Mouse (Mus musculus) intestine, postnatal 0 days (tissue): Measurements from ENCODE around the gene Prim2. TPM values are rescaled to one million over a fixed set of nuclear protein-coding genes. Genes with fewer than 3 reads are reported as not detected.

Experiments
- ATAC-seq: fragments of 200-750 bp; cut with Nextera tagmentation; 2 replicates; pipeline ENCODE4 v1.8.0; 2017; ENCODE audit warnings: mild to moderate bottlenecking, moderate TSS enrichment, moderate library complexity
- H3K27ac ChIP-seq: fragments of 300-500 bp; sonication (generic); 2 replicates; pipeline ENCODE4 v1.5.1; 2014; ENCODE audit warnings: mild to moderate bottlenecking, low read depth, low read length, moderate library complexity
- H3K27me3 ChIP-seq: fragments of 300-500 bp; sonication (generic); replicated peaks from 2 replicates; pipeline ENCODE4 v1.6.1; 2014; ENCODE audit warnings: low read length, mixed read lengths; ENCODE audit not compliant: control insufficient read depth, insufficient read depth
- H3K36me3 ChIP-seq: fragments of 300-500 bp; sonication (generic); 2 replicates; pipeline ENCODE4 v1.6.1; 2014; ENCODE audit warnings: mild to moderate bottlenecking, moderate library complexity; ENCODE audit not compliant: control insufficient read depth, insufficient read depth
- H3K4me1 ChIP-seq: fragments of 300-500 bp; sonication (generic); replicated peaks from 2 replicates; pipeline ENCODE4 v1.6.1; 2014; ENCODE audit warnings: antibody characterized with exemption, low read length, mixed read lengths; ENCODE audit not compliant: control insufficient read depth, insufficient read depth
- H3K4me2 ChIP-seq: fragments of 300-500 bp; sonication (generic); replicated peaks from 2 replicates; pipeline ENCODE4 v1.6.1; 2014; ENCODE audit warnings: low read depth, mild to moderate bottlenecking, moderate library complexity
- H3K4me3 ChIP-seq: fragments of 300-500 bp; sonication (generic); 2 replicates; pipeline ENCODE4 v1.5.1; 2014; ENCODE audit warnings: low read depth, low read length
- H3K9ac ChIP-seq: fragments of 300-500 bp; sonication (generic); 2 replicates; pipeline ENCODE4 v1.6.1; 2014; ENCODE audit warnings: mild to moderate bottlenecking, low read depth, low read length
- H3K9me3 ChIP-seq: fragments of 300-500 bp; sonication (generic); 2 replicates; pipeline ENCODE4 v1.6.1; 2016; ENCODE audit warnings: mixed run types; ENCODE audit not compliant: control insufficient read depth
- CTCF ChIP-seq: sonication (generic); IDR thresholded peaks from 2 replicates; pipeline ENCODE4 v1.5.1; 2016; ENCODE audit warnings: low read depth, mild to moderate bottlenecking, control low read depth, antibody characterized with exemption, moderate library complexity
- WGBS: fragments of 180-500 bp; shearing (Covaris S2); extraction: QIAGEN DNeasy Blood & Tissue Kit; methylation state at CpG from one replicate; pipeline ENCODE4 v1.1.7; 2014; 5-methylcytosine and 5-hydroxymethylcytosine counted together
- polyA plus RNA-seq: library from polyadenylated mRNA; unstranded; fragments of >200 nt; fragmentation: Nextera tagmentation; extraction: Ambion mirVana; gene quantifications from 2 replicates; pipeline ENCODE4 v1.2.1, GENCODE M21; 2015

The Prim2 gene
- polyA plus RNA-seq, 1 experiment from 2014 or later, result 8.8 TPM

DNA sequence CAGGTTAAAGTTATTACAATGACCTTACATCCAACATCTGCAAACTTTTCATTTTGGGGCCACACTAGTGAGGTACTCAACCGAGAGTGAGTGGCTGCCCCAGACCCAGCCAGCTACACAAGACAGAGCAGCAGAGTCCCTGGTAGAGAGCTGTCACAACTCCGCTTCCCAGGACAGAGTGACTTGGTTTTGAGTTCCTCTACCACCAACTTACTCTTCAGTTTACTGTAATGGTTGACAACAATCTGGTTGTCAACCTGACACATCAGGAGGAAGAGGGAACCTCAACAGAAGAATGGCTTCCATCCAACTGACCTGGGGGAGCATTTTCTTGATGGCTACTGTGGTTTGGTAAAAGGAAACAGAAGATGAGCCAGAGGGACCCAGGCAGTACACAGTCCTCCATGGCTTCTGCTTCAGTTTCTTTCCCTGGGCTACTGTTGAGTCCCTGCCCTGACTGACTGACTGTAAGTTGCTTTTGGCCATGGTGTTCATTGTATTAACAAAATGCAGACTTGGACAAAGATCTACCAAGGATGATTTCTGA is 134.4 kb downstream of the Prim2 start:
- H3K27ac ChIP-seq, result no peak overlapping the region
- H3K4me2 ChIP-seq, result no peak overlapping the region
- ATAC-seq, result no peak
- no peak overlapping the region for H3K9ac ChIP-seq
- no peaks in the 10 kb centered on the region for H3K4me1 ChIP-seq
- H3K36me3 ChIP-seq, result no peaks in the 10 kb centered on the region
- TF ChIP-seq CTCF, result no peak
- no peak overlapping the region for H3K4me3 ChIP-seq
- 96% methylated on average over 2 of the region's 2 CpGs for WGBS
- no peaks in the 10 kb centered on the region for H3K27me3 ChIP-seq
- H3K9me3 ChIP-seq, result no peaks in the 10 kb centered on the region

DNA sequence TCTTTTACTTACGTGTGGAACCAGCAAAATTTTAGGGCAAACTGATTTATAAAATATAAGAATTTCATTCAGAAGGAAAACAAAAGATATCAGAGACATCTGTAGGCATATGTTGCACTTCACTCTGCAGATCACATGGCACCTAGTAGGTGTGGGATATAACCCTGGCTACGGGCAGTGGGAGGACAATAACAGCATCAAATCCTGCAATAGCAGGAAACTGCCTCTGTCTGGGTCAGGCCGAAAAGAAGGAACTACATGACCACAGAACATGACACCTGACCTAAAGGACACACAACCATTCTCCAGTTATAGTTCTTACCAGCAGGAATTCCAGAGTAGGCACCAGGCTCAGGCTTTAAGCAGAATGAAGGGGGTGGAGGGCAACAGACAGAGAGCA is 137.7 kb downstream of the Prim2 start:
- no peak for TF ChIP-seq CTCF
- H3K4me2 ChIP-seq, result no peak overlapping the region
- H3K4me3 ChIP-seq, result no peak overlapping the region
- H3K27me3 ChIP-seq, result no peaks in the 10 kb centered on the region
- no peak for ATAC-seq
- no peaks in the 10 kb centered on the region for H3K9me3 ChIP-seq
- H3K9ac ChIP-seq, result no peak overlapping the region
- no peaks in the 10 kb centered on the region for H3K4me1 ChIP-seq
- H3K27ac ChIP-seq, result no peak overlapping the region
- WGBS, result 88% methylated on average over 3 of the region's 3 CpGs
- H3K36me3 ChIP-seq, result no peaks in the 10 kb centered on the region

DNA sequence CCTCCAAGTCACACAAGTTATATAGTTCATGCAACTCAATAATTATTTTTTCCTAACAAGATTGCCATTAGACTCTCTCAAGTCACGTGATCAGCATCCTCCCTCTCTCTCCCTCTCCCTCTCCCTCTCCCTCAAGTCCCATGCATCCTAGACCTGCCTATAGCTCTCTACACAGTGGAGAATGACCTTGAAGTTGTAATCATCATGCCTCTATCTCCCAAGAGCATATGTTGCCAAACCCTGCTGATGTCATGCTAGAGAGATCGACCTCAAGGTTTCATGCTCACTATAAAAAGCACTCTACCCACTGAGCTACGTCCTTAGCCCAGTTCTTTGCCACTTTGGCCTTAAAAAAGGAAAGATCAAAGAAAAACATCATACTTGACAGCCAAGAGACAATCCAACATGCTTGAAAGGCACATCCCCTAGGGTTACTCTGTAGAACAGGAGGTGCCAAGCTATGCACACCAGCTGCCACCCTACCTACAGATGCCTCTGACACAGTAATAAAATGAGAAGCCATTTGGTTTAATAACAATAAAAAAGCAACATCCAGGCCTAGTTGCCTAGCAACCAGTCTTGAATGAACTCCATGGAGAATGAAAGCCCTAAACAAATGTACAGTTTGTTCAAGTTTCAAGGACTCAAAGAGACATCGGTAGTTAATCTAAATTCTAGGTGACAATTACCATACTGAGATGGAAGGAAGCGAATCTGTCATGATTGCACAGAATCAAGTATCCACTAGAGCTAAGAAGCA is 138.3 kb downstream of the Prim2 start:
- no peak overlapping the region for H3K4me2 ChIP-seq
- TF ChIP-seq CTCF, result no peak
- no peaks in the 10 kb centered on the region for H3K36me3 ChIP-seq
- 87% methylated on average over 5 of the region's 5 CpGs for WGBS
- no peak for ATAC-seq
- H3K9me3 ChIP-seq, result no peaks in the 10 kb centered on the region
- H3K4me3 ChIP-seq, result no peak overlapping the region
- no peaks in the 10 kb centered on the region for H3K4me1 ChIP-seq
- no peak overlapping the region for H3K27ac ChIP-seq
- no peaks in the 10 kb centered on the region for H3K27me3 ChIP-seq
- H3K9ac ChIP-seq, result no peak overlapping the region

DNA sequence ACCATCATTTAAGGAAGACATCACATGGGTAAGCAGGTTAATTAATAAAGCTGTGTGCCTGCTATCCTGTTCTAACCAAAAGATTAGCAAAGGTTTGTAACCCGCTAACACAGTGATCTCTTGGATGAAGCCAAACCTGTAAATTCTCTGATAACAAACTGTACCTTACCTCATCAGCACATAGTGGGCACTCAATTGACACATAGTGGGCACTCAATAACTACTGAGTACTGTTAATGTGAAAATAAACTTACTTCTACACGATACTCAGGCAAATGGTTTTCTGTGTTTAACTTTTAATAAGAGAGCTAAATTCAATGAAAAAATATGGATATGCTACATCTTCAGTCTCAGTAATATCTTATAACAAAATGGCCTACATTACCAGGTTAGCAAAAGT is 139.1 kb downstream of the Prim2 start:
- Histone ChIP-seq H3K9ac (no peak overlapping the region), H3K9me3 (no peaks in the 10 kb centered on the region), H3K4me3 (no peak overlapping the region), H3K4me1 (no peaks in the 10 kb centered on the region), H3K36me3 (no peaks in the 10 kb centered on the region), H3K27me3 (no peaks in the 10 kb centered on the region), H3K4me2 (no peak overlapping the region), H3K27ac (no peak overlapping the region)
- 93% methylated on average over 2 of the region's 2 CpGs for WGBS
- no peak for ATAC-seq
- no peak for TF ChIP-seq CTCF

DNA sequence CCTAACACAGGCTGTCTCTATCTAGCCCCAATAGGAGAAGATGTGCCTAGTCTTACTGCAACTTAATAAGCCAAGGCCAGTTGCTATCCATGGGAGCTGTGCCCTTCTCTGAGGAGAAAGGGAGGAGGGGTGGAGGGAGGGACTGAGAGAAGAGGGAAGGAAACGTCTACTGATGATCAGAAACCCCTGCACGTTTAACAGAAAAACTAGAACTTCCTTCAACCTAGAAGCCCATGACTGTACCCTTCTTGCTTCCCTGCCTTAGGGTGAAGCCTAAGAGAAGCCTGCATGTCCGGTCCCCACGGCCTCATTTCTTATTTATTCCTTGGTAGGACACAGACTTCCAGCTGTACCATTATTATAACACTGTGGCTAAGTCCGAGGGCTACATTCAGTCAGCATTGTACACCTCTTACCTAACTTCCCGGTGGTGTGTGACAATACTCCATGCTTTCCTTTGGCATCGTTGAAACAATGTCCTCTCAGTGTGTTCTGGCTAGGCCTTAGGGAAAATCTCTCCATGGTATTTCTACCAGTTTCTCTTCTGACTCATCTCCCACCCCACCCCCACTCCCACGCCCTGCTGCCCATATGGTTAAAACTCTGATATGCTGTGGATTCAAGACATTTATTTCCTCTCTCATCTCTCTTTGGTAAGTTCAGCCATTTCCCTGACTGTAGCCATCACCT is 139.9 kb downstream of the Prim2 start:
- 81% methylated on average over 8 of the region's 8 CpGs for WGBS
- no peak for TF ChIP-seq CTCF
- Histone ChIP-seq H3K9me3 (no peaks in the 10 kb centered on the region), H3K4me1 (no peaks in the 10 kb centered on the region), H3K4me3 (no peak overlapping the region), H3K27ac (no peak overlapping the region), H3K4me2 (no peak overlapping the region), H3K27me3 (no peaks in the 10 kb centered on the region), H3K9ac (no peak overlapping the region), H3K36me3 (no peaks in the 10 kb centered on the region)
- ATAC-seq, result no peak

DNA sequence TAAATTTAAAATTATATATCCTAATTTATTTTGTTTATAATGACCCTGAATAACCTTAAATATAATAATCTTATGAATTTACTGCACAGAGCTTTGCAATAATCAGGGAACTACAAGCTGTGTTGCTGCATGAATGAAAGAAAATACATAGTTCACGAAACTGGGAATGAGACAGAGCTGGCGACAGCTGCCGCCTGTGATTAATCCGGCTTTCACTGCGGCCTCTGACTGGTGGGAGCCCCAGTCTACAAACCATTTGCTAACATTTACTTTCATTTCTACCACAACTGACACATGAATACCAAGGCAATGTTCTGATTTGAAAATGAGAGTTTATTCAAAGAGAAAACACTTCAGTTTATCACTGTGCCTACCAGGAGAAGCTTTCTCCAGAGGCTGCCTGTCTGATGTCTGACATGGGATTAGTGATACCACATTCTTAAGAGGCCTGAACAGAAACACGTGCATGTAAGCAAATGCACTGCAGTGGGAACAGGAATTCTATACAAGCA is 142.2 kb downstream of the Prim2 start:
- H3K9ac ChIP-seq, result no peak overlapping the region
- H3K36me3 ChIP-seq, result no peaks in the 10 kb centered on the region
- H3K4me2 ChIP-seq, result no peak overlapping the region
- no peak for TF ChIP-seq CTCF
- no peak overlapping the region for H3K27ac ChIP-seq
- no peaks in the 10 kb centered on the region for H3K27me3 ChIP-seq
- ATAC-seq, result no peak
- H3K4me1 ChIP-seq, result no peaks in the 10 kb centered on the region
- 71% methylated on average over 6 of the region's 6 CpGs for WGBS
- no peak overlapping the region for H3K4me3 ChIP-seq
- H3K9me3 ChIP-seq, result no peaks in the 10 kb centered on the region
